Mouse (Mus musculus): ENCODE data around the gene Pacsin3. TPM values are rescaled to one million over a fixed set of nuclear protein-coding genes. Genes with fewer than 3 reads are reported as not detected.
"Not testable (repeated sequence)": the region's sequence is repeated elsewhere in the genome, so short reads cannot be mapped to it uniquely, and the experiment has no call there.

Pacsin3 gene
- 19.2 and 20.4 TPM in 2 replicates for polyA plus RNA-seq (2015; fragmentation: Nextera tagmentation; extraction: Ambion mirVana)

DNA sequence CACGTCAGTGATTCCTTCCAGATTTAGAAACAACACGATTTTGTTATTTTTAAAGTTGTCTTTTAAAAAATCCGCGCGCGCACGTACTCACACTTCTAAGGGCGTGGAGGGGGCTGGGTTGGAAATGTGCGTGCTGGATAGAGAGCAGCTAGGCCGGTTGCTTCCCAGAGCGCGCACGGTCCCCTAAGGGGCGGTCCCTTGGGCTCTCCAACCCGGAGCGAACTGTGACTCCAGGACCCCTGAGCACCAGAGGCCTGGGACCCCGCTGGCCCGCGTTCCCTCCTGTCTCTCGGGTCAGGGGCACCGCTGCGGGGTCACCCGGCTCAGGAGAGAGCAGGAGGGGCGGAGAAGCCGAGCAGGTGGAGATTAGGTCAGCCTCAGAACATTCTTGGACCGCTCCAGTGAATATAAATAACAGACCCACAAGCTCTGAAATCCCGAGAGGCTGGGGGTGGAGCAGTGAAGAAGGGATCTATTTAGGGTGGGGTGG, at the start of gene Pacsin3:
Gene Pacsin3 (plus strand): TSS at position 294 of the 490 bp plus-strand sequence.
- WGBS = 1% methylated on average over 27 of the region's 27 CpGs
- Histone ChIP-seq H3K27me3 (replicated peaks; ENCODE audit: control insufficient read depth, insufficient read depth, low read length) (no peaks in the 10 kb centered on the region; the same call in 1 of the 2 replicates), H3K9ac (replicated peaks; ENCODE audit: low read depth, low read length) (peak within 1 kb of the TSS; percentile 69), H3K4me1 (replicated peaks; ENCODE audit: control insufficient read depth, insufficient read depth, low read length) (peaks cover 28% of the 10 kb centered on the region), H3K36me3 (ENCODE audit: control insufficient read depth, insufficient read depth) (no peaks in the 10 kb centered on the region), H3K4me2 (ENCODE audit: low read length) (peak within 1 kb of the TSS; percentile 97), H3K9me3 (ENCODE audit: control insufficient read depth, low read length) (no peaks in the 10 kb centered on the region), H3K4me3 (replicated peaks; ENCODE audit: low read length) (peak within 1 kb of the TSS; percentile 62), H3K27ac (ENCODE audit: low read length) (no peak within 1 kb of the TSS)
- peak; percentile 21; the same call in 1 of the 2 replicates for ATAC-seq

DNA sequence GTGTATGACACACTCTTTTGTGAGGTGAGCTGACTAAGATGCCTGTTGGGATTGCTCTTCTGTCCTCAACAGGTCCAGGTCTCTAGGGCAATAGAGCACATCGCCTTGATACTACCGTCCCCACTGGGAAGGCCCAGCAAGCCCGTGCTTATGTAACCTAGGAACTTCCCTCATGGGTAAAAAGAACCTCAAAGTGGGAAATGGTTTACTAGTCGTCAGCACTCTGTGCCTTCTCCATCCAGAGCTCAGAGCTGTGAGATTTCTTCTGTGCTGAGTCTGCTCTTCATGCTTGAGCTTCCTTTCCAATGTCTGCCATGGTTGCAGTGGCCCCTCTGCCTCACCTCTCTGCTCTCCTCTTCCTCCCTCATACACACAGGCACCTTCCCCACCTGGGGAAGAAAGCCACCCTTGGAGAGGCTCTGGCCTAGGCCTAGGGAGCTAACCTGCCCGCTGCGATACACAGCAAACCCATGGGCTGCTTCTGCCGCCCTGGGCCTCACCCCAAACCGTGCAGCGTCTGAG, 49.4 kb upstream of the Pacsin3 start:
- no peaks in the 10 kb centered on the region for H3K27me3 ChIP-seq (replicated peaks; ENCODE audit: control insufficient read depth, insufficient read depth, low read length)
- peaks cover 21% of the 10 kb centered on the region for H3K4me1 ChIP-seq (replicated peaks; ENCODE audit: control insufficient read depth, insufficient read depth, low read length)
- no peak overlapping the region for H3K27ac ChIP-seq (ENCODE audit: low read length)
- H3K9ac ChIP-seq (replicated peaks; ENCODE audit: low read depth, low read length) = no peak overlapping the region
- peaks cover 32% of the 10 kb centered on the region for H3K36me3 ChIP-seq (ENCODE audit: control insufficient read depth, insufficient read depth)
- no peak overlapping the region for H3K4me2 ChIP-seq (ENCODE audit: low read length)
- H3K9me3 ChIP-seq (ENCODE audit: control insufficient read depth, low read length) = no peaks in the 10 kb centered on the region
- ATAC-seq = no peak
- WGBS = 94% methylated on average over 9 of the region's 9 CpGs
- no peak overlapping the region for H3K4me3 ChIP-seq (replicated peaks; ENCODE audit: low read length)

DNA sequence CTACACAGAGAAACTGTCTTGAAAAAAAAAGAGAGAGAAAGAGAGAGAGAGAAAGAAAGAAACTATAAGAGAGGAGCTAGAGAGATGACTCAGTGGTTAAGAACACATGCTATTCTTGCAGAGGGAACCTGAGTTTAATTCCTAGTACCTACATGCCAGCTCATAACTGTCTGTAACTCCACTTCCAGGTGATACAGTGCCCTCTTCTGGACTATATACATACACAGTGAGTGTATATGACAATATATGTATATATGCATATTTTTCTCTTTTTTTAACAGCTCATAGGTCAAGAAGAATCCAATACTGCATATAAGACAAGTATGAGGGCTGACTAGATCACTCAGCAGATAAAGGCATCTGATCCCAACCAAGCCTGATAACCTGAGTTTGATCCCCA, 42.4 kb upstream of the Pacsin3 start:
- Histone ChIP-seq H3K9ac (replicated peaks; ENCODE audit: low read depth, low read length) (no peak overlapping the region), H3K9me3 (ENCODE audit: control insufficient read depth, low read length) (no peaks in the 10 kb centered on the region), H3K36me3 (ENCODE audit: control insufficient read depth, insufficient read depth) (peaks cover 33% of the 10 kb centered on the region), H3K4me3 (replicated peaks; ENCODE audit: low read length) (no peak overlapping the region), H3K27ac (ENCODE audit: low read length) (no peak overlapping the region), H3K4me2 (ENCODE audit: low read length) (no peak overlapping the region), H3K27me3 (replicated peaks; ENCODE audit: control insufficient read depth, insufficient read depth, low read length) (no peaks in the 10 kb centered on the region), H3K4me1 (replicated peaks; ENCODE audit: control insufficient read depth, insufficient read depth, low read length) (0 out of 2 replicates have a peak, but pooled peaks cover 2% of the 10 kb centered on the region)
- ATAC-seq = no peak

DNA sequence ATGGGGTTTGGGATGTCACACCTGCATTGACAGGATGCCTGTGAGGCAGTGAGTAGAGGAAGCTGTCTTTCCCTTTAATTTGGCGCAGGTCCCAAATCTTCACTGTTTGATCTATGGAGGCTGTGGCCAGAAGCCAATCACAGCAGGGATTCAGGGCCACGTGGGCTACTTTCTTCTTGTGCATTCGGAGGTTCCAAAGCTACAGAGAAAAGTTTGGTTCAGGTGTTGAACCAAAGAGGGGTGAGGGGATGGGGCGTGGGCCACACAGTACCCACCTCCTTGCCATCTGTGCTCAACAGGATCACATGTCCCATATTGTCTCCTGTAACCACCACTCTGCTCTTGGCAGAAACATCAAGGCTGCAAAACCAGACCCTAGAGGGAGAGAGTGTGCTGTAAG, 38.7 kb upstream of the Pacsin3 start:
- Histone ChIP-seq H3K9me3 (ENCODE audit: control insufficient read depth, low read length) (no peaks in the 10 kb centered on the region), H3K27ac (ENCODE audit: low read length) (no peak overlapping the region), H3K27me3 (replicated peaks; ENCODE audit: control insufficient read depth, insufficient read depth, low read length) (no peaks in the 10 kb centered on the region), H3K36me3 (ENCODE audit: control insufficient read depth, insufficient read depth) (peaks cover 8% of the 10 kb centered on the region; the same call in 1 of the 2 replicates), H3K9ac (replicated peaks; ENCODE audit: low read depth, low read length) (no peak overlapping the region), H3K4me2 (ENCODE audit: low read length) (no peak overlapping the region), H3K4me1 (replicated peaks; ENCODE audit: control insufficient read depth, insufficient read depth, low read length) (0 out of 2 replicates have a peak, but pooled peaks cover 2% of the 10 kb centered on the region), H3K4me3 (replicated peaks; ENCODE audit: low read length) (no peak overlapping the region)
- WGBS = 43% methylated on average over 4 of the region's 4 CpGs
- no peak for ATAC-seq

DNA sequence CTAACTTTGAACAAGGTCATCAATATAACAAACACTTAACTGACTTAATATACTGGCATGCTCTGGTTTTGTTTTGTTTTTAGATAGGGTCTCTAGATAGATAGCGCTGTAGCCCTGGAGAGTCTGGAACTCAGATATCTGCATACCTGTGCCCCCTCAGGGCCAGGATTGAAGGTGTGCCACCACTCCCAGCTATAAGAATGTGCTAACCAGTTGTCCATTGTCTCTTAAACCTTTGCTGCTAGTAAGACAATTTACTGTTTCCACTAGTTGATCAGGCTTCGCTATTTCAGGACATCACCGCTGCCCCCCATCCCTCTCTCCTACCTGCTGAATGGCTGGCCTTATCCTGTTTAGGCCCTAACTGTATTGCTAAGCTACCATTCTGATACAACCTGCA, 35.3 kb upstream of the Pacsin3 start:
- H3K9ac ChIP-seq (replicated peaks; ENCODE audit: low read depth, low read length) = no peak overlapping the region

DNA sequence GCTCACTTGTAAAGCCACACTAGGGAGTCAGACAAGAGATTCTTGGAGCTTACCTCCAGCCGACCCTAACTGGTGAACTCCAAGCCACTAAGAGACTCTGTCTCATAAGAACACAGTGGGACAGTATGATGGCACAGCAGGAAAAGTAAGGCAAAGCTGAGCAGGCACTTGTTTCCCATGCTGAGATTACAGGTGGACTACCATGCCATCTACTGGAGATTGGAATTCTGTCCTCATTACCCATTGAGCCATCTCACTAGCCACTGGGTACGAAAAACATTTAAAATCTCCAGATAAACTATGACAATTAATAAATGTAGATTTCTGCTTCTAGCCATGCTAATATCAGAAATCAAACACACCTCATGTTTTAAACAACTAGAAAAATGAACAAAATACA, 32.1 kb upstream of the Pacsin3 start:
- no peaks in the 10 kb centered on the region for H3K9me3 ChIP-seq (ENCODE audit: control insufficient read depth, low read length)
- H3K27me3 ChIP-seq (replicated peaks; ENCODE audit: control insufficient read depth, insufficient read depth, low read length) = no peaks in the 10 kb centered on the region
- no peaks in the 10 kb centered on the region for H3K36me3 ChIP-seq (ENCODE audit: control insufficient read depth, insufficient read depth)
- WGBS = 79% methylated on average over 2 of the region's 2 CpGs
- no peaks in the 10 kb centered on the region for H3K4me1 ChIP-seq (replicated peaks; ENCODE audit: control insufficient read depth, insufficient read depth, low read length)
- H3K27ac ChIP-seq (ENCODE audit: low read length) = no peak overlapping the region
- no peak overlapping the region for H3K4me2 ChIP-seq (ENCODE audit: low read length)
- no peak for ATAC-seq
- H3K4me3 ChIP-seq (replicated peaks; ENCODE audit: low read length) = no peak overlapping the region
- no peak overlapping the region for H3K9ac ChIP-seq (replicated peaks; ENCODE audit: low read depth, low read length)

More for the DNA sequence above, 35.3 kb upstream of the Pacsin3 start:
- Histone ChIP-seq H3K36me3 (ENCODE audit: control insufficient read depth, insufficient read depth) (no peaks in the 10 kb centered on the region), H3K27ac (ENCODE audit: low read length) (no peak overlapping the region), H3K4me3 (replicated peaks; ENCODE audit: low read length) (no peak overlapping the region), H3K9me3 (ENCODE audit: control insufficient read depth, low read length) (no peaks in the 10 kb centered on the region), H3K27me3 (replicated peaks; ENCODE audit: control insufficient read depth, insufficient read depth, low read length) (no peaks in the 10 kb centered on the region), H3K4me2 (ENCODE audit: low read length) (no peak overlapping the region), H3K4me1 (replicated peaks; ENCODE audit: control insufficient read depth, insufficient read depth, low read length) (0 out of 2 replicates have a peak, but pooled peaks cover 2% of the 10 kb centered on the region)
- WGBS = 98% methylated on average over 3 of the region's 3 CpGs
- ATAC-seq = no peak

DNA sequence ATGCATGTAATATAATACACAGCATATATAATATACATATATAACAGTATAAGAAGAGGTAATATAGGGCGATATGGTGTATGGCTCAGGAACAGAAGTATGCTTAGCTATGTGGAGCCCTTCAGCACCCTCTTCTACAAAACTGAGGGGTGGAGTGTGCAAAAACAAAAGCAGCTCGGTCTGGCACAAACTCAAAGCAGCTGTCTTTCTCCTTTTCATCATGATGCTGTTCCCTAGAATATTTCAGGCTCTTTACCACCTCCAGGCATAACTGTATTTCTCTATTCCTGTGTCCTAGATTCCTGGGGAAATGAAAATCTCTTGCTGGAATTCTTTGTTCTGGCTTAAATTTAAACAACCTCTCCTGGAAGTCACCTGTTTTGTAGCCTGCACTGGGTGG, 26.0 kb upstream of the Pacsin3 start:
- no peaks in the 10 kb centered on the region for H3K27me3 ChIP-seq (replicated peaks; ENCODE audit: control insufficient read depth, insufficient read depth, low read length)
- WGBS = 87% methylated on average over 2 of the region's 2 CpGs
- no peak overlapping the region for H3K4me3 ChIP-seq (replicated peaks; ENCODE audit: low read length)
- H3K27ac ChIP-seq (ENCODE audit: low read length) = no peak overlapping the region
- H3K4me2 ChIP-seq (ENCODE audit: low read length) = no peak overlapping the region
- no peak overlapping the region for H3K9ac ChIP-seq (replicated peaks; ENCODE audit: low read depth, low read length)
- H3K9me3 ChIP-seq (ENCODE audit: control insufficient read depth, low read length) = no peaks in the 10 kb centered on the region
- peaks cover 3% of the 10 kb centered on the region; the same call in 1 of the 2 replicates for H3K36me3 ChIP-seq (ENCODE audit: control insufficient read depth, insufficient read depth)
- H3K4me1 ChIP-seq (replicated peaks; ENCODE audit: control insufficient read depth, insufficient read depth, low read length) = no peaks in the 10 kb centered on the region
- ATAC-seq = no peak

DNA sequence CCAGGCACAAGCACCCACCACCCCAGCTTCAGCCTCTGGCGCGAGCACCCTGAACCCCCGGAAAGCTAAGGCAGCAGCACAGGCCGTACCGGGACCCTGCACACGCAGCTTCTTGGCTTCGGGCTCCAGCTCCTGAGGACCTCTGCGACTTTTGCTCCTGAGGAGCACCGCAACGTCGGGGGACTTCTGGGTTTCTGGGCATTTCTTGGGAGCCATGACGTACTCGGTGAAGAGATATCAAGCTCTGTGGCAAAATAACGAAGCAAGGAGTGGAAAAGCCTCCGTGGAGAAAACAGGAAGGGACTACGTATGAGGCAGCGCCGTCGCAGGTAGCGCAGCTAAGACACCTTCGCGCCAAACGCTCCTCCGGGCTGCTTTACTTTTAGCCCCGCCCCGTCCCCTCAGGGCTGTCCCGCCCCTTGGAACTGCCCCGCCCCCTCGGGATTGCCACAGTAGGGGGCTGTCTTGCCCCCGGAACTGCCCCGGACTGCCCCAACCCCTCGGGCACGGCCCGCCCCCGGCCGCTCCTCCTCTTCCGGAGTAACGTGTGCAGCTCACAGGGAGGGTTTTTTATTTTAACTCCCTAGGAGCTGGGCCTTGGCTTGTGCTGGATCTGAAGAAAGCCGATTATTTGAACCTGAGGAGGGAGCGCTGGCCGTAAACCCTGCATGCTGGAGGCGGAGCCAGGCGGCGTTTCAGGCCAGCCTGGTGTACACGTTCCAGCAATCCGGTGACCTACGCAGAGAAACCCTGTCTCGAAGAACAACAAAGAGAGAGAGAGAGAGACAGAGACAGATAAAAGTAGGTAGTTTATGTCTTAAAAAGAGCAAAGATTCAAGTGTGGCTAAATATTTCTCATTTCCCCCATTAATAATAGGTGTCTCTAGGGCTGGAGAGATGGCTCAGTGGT, 18.9 kb upstream of the Pacsin3 start, which contains the start of gene Ddb2:
Gene Ddb2 (minus strand): TSS at position 382 of the 910 bp plus-strand sequence.
- Histone ChIP-seq H3K4me1 (replicated peaks; ENCODE audit: control insufficient read depth, insufficient read depth, low read length) (peaks cover 10% of the 10 kb centered on the region), H3K36me3 (ENCODE audit: control insufficient read depth, insufficient read depth) (peaks cover 3% of the 10 kb centered on the region; the same call in 1 of the 2 replicates), H3K27ac (ENCODE audit: low read length) (peak within 1 kb of the TSS; percentile 96), H3K27me3 (replicated peaks; ENCODE audit: control insufficient read depth, insufficient read depth, low read length) (no peaks in the 10 kb centered on the region), H3K4me3 (replicated peaks; ENCODE audit: low read length) (peak within 1 kb of the TSS; percentile 65), H3K9me3 (ENCODE audit: control insufficient read depth, low read length) (no peaks in the 10 kb centered on the region), H3K4me2 (ENCODE audit: low read length) (peak within 1 kb of the TSS; percentile 87), H3K9ac (replicated peaks; ENCODE audit: low read depth, low read length) (peak within 1 kb of the TSS; percentile 66)
- WGBS = under 1% methylated on average over 46 of the region's 48 CpGs
- ATAC-seq = peak; percentile 98

DNA sequence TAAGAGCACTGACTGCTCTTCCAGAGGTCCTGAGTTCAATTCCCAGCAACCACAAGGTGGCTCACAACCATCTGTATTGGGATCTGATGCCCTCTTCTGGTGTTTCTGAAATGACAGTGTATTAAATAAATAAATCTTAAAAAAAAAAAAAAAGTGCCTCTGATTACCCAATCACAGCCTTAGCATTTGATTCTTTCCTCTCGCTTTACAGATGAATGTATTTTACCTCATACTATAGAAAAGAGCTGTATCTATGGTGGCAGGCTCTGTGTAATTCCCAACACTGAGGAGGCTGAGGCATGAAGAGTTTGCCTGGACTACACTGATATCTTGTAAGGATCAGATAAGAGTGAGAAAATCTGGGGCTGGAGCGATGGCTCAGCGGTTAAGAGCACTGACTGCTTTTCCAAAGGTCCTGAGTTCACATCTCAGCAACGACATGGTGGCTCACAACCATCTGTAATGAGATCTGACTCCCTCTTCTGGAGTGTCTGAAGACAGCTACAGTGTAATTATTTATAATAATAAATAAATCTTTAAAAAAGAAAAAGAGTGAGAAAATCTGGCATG, 18.2 kb upstream of the Pacsin3 start:
- H3K4me2 ChIP-seq (ENCODE audit: low read length) = peak overlapping the region; percentile 87
- ATAC-seq = peak; percentile 51
- peak overlapping the region; percentile 65 for H3K4me3 ChIP-seq (replicated peaks; ENCODE audit: low read length)
- not testable (repeated sequence) for H3K36me3 ChIP-seq (ENCODE audit: control insufficient read depth, insufficient read depth); H3K27me3 ChIP-seq (replicated peaks; ENCODE audit: control insufficient read depth, insufficient read depth, low read length); H3K9me3 ChIP-seq (ENCODE audit: control insufficient read depth, low read length)
- 24% methylated on average over 4 of the region's 4 CpGs for WGBS
- H3K27ac ChIP-seq (ENCODE audit: low read length) = peak overlapping the region; percentile 96
- H3K9ac ChIP-seq (replicated peaks; ENCODE audit: low read depth, low read length) = peak overlapping the region; percentile 66; the same call in 1 of the 2 replicates
- H3K4me1 ChIP-seq (replicated peaks; ENCODE audit: control insufficient read depth, insufficient read depth, low read length) = peaks cover 10% of the 10 kb centered on the region
